Mouse (Mus musculus) lung, postnatal 0 days (tissue): ENCODE measurements around the gene Prex1.
"Not testable (repeated sequence)": the region's sequence is repeated elsewhere in the genome, so short reads cannot be mapped to it uniquely, and the experiment has no call there.

Experiments used
- CTCF ChIP-seq: IDR thresholded peaks from 2 replicates; pipeline ENCODE4 v1.5.1; 2016; ENCODE audit warnings: antibody characterized with exemption, mild to moderate bottlenecking
- EP300 ChIP-seq: IDR thresholded peaks from 2 replicates; pipeline ENCODE4 v1.6.1; 2016; ENCODE audit warnings: antibody characterized with exemption, mild to moderate bottlenecking, control low read depth

DNA sequence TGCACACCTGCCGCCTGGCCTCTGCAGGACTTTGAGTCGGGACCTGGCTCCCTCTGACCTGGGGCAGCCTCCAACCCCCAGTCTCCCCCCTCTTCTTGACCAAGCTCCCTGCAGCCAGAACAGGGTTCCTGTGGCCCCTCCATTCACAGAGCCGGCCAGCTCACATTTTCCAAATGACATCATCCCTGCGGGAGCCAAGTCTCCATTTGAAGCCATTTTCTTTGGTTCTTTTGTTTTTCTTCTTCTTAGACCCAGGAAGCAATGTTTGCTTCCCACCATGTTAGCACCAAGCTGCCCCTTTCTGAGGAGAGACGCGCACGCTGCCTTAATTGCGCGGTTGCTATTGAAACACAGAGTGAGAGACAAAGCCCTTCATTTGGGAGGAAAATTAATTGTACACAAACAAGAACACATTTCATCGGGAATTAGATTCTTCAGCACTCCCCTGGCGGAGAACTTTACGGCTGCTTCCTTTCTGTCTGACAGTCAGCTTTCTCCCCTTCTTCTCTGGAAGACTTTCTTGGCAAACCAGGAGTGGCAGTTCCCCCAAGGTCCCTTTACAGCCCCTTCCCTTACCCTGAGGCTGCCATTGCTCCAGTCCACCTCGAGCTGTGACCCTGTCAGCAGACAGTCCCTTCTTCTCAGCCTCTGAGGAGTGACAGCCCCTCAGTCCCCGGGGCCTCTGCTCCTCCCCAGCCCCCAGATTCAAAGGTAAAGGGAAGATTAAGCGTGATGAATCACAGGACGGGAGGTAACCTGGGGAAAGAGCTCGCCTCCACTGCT is 196.0 kb downstream of the Prex1 start:
- TF ChIP-seq CTCF, EP300: not testable (repeated sequence)
